Mouse (Mus musculus): Measurements from ENCODE around the gene 2010111I01Rik. TPM values are rescaled to one million over a fixed set of nuclear protein-coding genes. Genes with fewer than 3 reads are reported as not detected.
"Not testable (repeated sequence)": the region's sequence is repeated elsewhere in the genome, so short reads cannot be mapped to it uniquely, and the experiment has no call there.

2010111I01Rik gene
- polyA plus RNA-seq, 1 experiment from 2014 or later, result 23.5 TPM

GRCm38 (mm10) chr13:63306768-63307167 is 342.1 kb downstream of the 2010111I01Rik start:
- 79% methylated on average over 5 of the region's 5 CpGs for WGBS
- Histone ChIP-seq H3K36me3 (ENCODE audit: control insufficient read depth, insufficient read depth, low read length) (peaks cover 20% of the 10 kb centered on the region), H3K4me2 (ENCODE audit: low read length) (no peak overlapping the region), H3K27ac (ENCODE audit: low read depth, low read length) (no peak overlapping the region), H3K9ac (ENCODE audit: low read length) (no peak overlapping the region), H3K27me3 (replicated peaks; ENCODE audit: control insufficient read depth, insufficient read depth, low read length) (no peaks in the 10 kb centered on the region), H3K4me3 (ENCODE audit: low read depth, low read length) (no peak overlapping the region), H3K9me3 (replicated peaks; ENCODE audit: control insufficient read depth, low read length) (no peaks in the 10 kb centered on the region), H3K4me1 (ENCODE audit: control insufficient read depth, insufficient read depth, low read length) (no peaks in the 10 kb centered on the region)
- DNase-seq (ENCODE audit: low spot score), result peak; percentile 34
- ATAC-seq, result 0 out of 2 replicates have a peak, but pooled peaks have one; percentile 45

- Histone ChIP-seq H3K36me3 (ENCODE audit: control insufficient read depth, insufficient read depth, low read length) (no peaks in the 10 kb centered on the region), H3K9ac (ENCODE audit: low read length) (no peak overlapping the region), H3K9me3 (replicated peaks; ENCODE audit: control insufficient read depth, low read length) (no peaks in the 10 kb centered on the region), H3K27ac (ENCODE audit: low read depth, low read length) (no peak overlapping the region), H3K27me3 (replicated peaks; ENCODE audit: control insufficient read depth, insufficient read depth, low read length) (no peaks in the 10 kb centered on the region), H3K4me3 (ENCODE audit: low read depth, low read length) (no peak overlapping the region), H3K4me1 (ENCODE audit: control insufficient read depth, insufficient read depth, low read length) (no peaks in the 10 kb centered on the region), H3K4me2 (ENCODE audit: low read length) (no peak overlapping the region)
- ATAC-seq (no peak), DNase-seq (ENCODE audit: low spot score) (no peak)
- 93% methylated on average over 3 of the region's 3 CpGs for WGBS
Observed at GRCm38 (mm10) chr13:63309563-63309962, 344.9 kb downstream of the 2010111I01Rik start.

- H3K4me3 ChIP-seq (ENCODE audit: low read depth, low read length), result no peak overlapping the region
- 83% methylated on average over 2 of the region's 2 CpGs for WGBS
- H3K4me2 ChIP-seq (ENCODE audit: low read length), result no peak overlapping the region
- ATAC-seq (no peak), DNase-seq (ENCODE audit: low spot score) (no peak)
- no peaks in the 10 kb centered on the region for H3K4me1 ChIP-seq (ENCODE audit: control insufficient read depth, insufficient read depth, low read length)
- H3K36me3 ChIP-seq (ENCODE audit: control insufficient read depth, insufficient read depth, low read length), result no peaks in the 10 kb centered on the region
- H3K27ac ChIP-seq (ENCODE audit: low read depth, low read length), result no peak overlapping the region
- no peaks in the 10 kb centered on the region for H3K27me3 ChIP-seq (replicated peaks; ENCODE audit: control insufficient read depth, insufficient read depth, low read length)
- H3K9ac ChIP-seq (ENCODE audit: low read length), result no peak overlapping the region
- H3K9me3 ChIP-seq (replicated peaks; ENCODE audit: control insufficient read depth, low read length), result no peaks in the 10 kb centered on the region
Observed at GRCm38 (mm10) chr13:63311156-63311555, 346.5 kb downstream of the 2010111I01Rik start.

GRCm38 (mm10) chr13:63313247-63313646 is 348.6 kb downstream of the 2010111I01Rik start:
- ATAC-seq, result no peak
- Histone ChIP-seq H3K9me3 (replicated peaks; ENCODE audit: control insufficient read depth, low read length) (no peaks in the 10 kb centered on the region), H3K27ac (ENCODE audit: low read depth, low read length) (no peak overlapping the region), H3K36me3 (ENCODE audit: control insufficient read depth, insufficient read depth, low read length) (0 out of 2 replicates have a peak, but pooled peaks cover 3% of the 10 kb centered on the region), H3K4me2 (ENCODE audit: low read length) (no peak overlapping the region), H3K9ac (ENCODE audit: low read length) (no peak overlapping the region), H3K4me1 (ENCODE audit: control insufficient read depth, insufficient read depth, low read length) (peaks cover 4% of the 10 kb centered on the region; the same call in 1 of the 2 replicates), H3K4me3 (ENCODE audit: low read depth, low read length) (no peak overlapping the region), H3K27me3 (replicated peaks; ENCODE audit: control insufficient read depth, insufficient read depth, low read length) (no peaks in the 10 kb centered on the region)
- WGBS, result 100% methylated on average over 1 of the region's 1 CpGs
- no peak for DNase-seq (ENCODE audit: low spot score)

GRCm38 (mm10) chr13:63313748-63314607 is 349.3 kb downstream of the 2010111I01Rik start:
- ATAC-seq, result no peak
- 88% methylated on average over 12 of the region's 12 CpGs for WGBS

GRCm38 (mm10) chr13:63314608-63314920 is 349.9 kb downstream of the 2010111I01Rik start:
- DNase-seq (ENCODE audit: low spot score) (no peak), ATAC-seq (no peak)
- H3K27ac ChIP-seq (ENCODE audit: low read depth, low read length), result no peak overlapping the region

More at GRCm38 (mm10) chr13:63313748-63314607, 349.3 kb downstream of the 2010111I01Rik start:
- Histone ChIP-seq H3K36me3 (ENCODE audit: control insufficient read depth, insufficient read depth, low read length) (0 out of 2 replicates have a peak, but pooled peaks cover 3% of the 10 kb centered on the region), H3K9ac (ENCODE audit: low read length) (no peak overlapping the region), H3K27ac (ENCODE audit: low read depth, low read length) (no peak overlapping the region), H3K27me3 (replicated peaks; ENCODE audit: control insufficient read depth, insufficient read depth, low read length) (no peaks in the 10 kb centered on the region), H3K4me2 (ENCODE audit: low read length) (no peak overlapping the region), H3K4me1 (ENCODE audit: control insufficient read depth, insufficient read depth, low read length) (peaks cover 4% of the 10 kb centered on the region; the same call in 1 of the 2 replicates), H3K9me3 (replicated peaks; ENCODE audit: control insufficient read depth, low read length) (no peaks in the 10 kb centered on the region), H3K4me3 (ENCODE audit: low read depth, low read length) (no peak overlapping the region)
- no peak for DNase-seq (ENCODE audit: low spot score)

GRCm38 (mm10) chr13:63315111-63315510 is 350.4 kb downstream of the 2010111I01Rik start:
- H3K36me3 ChIP-seq (ENCODE audit: control insufficient read depth, insufficient read depth, low read length); ATAC-seq; H3K4me2 ChIP-seq (ENCODE audit: low read length); DNase-seq (ENCODE audit: low spot score); H3K9ac ChIP-seq (ENCODE audit: low read length); H3K4me1 ChIP-seq (ENCODE audit: control insufficient read depth, insufficient read depth, low read length); H3K27me3 ChIP-seq (replicated peaks; ENCODE audit: control insufficient read depth, insufficient read depth, low read length); H3K27ac ChIP-seq (ENCODE audit: low read depth, low read length); H3K9me3 ChIP-seq (replicated peaks; ENCODE audit: control insufficient read depth, low read length); H3K4me3 ChIP-seq (ENCODE audit: low read depth, low read length): not testable (repeated sequence)
- WGBS, result 96% methylated on average over 4 of the region's 4 CpGs

More at GRCm38 (mm10) chr13:63314608-63314920, 349.9 kb downstream of the 2010111I01Rik start:
- WGBS, result 88% methylated on average over 4 of the region's 4 CpGs
- no peak overlapping the region for H3K9ac ChIP-seq (ENCODE audit: low read length)
- H3K9me3 ChIP-seq (replicated peaks; ENCODE audit: control insufficient read depth, low read length), result no peaks in the 10 kb centered on the region
- H3K4me2 ChIP-seq (ENCODE audit: low read length), result no peak overlapping the region
- H3K36me3 ChIP-seq (ENCODE audit: control insufficient read depth, insufficient read depth, low read length), result 0 out of 2 replicates have a peak, but pooled peaks cover 3% of the 10 kb centered on the region
- H3K27me3 ChIP-seq (replicated peaks; ENCODE audit: control insufficient read depth, insufficient read depth, low read length), result no peaks in the 10 kb centered on the region
- no peak overlapping the region for H3K4me3 ChIP-seq (ENCODE audit: low read depth, low read length)
- H3K4me1 ChIP-seq (ENCODE audit: control insufficient read depth, insufficient read depth, low read length), result peaks cover 4% of the 10 kb centered on the region; the same call in 1 of the 2 replicates

- H3K9ac ChIP-seq (ENCODE audit: low read length), result no peak overlapping the region
- no peak for ATAC-seq
- H3K27me3 ChIP-seq (replicated peaks; ENCODE audit: control insufficient read depth, insufficient read depth, low read length), result no peaks in the 10 kb centered on the region
- no peaks in the 10 kb centered on the region for H3K9me3 ChIP-seq (replicated peaks; ENCODE audit: control insufficient read depth, low read length)
- 0 out of 2 replicates have a peak, but pooled peaks cover 3% of the 10 kb centered on the region for H3K36me3 ChIP-seq (ENCODE audit: control insufficient read depth, insufficient read depth, low read length)
- H3K4me1 ChIP-seq (ENCODE audit: control insufficient read depth, insufficient read depth, low read length), result peaks cover 4% of the 10 kb centered on the region; the same call in 1 of the 2 replicates
- 88% methylated on average over 6 of the region's 6 CpGs for WGBS
- H3K27ac ChIP-seq (ENCODE audit: low read depth, low read length), result no peak overlapping the region
- no peak overlapping the region for H3K4me2 ChIP-seq (ENCODE audit: low read length)
- H3K4me3 ChIP-seq (ENCODE audit: low read depth, low read length), result no peak overlapping the region
- DNase-seq (ENCODE audit: low spot score), result no peak
Observed at GRCm38 (mm10) chr13:63315777-63316176, 351.1 kb downstream of the 2010111I01Rik start.

GRCm38 (mm10) chr13:63316407-63316806 is 351.7 kb downstream of the 2010111I01Rik start:
- Histone ChIP-seq H3K4me3 (ENCODE audit: low read depth, low read length) (no peak overlapping the region), H3K27ac (ENCODE audit: low read depth, low read length) (no peak overlapping the region), H3K9ac (ENCODE audit: low read length) (no peak overlapping the region), H3K9me3 (replicated peaks; ENCODE audit: control insufficient read depth, low read length) (no peaks in the 10 kb centered on the region), H3K27me3 (replicated peaks; ENCODE audit: control insufficient read depth, insufficient read depth, low read length) (no peaks in the 10 kb centered on the region), H3K4me1 (ENCODE audit: control insufficient read depth, insufficient read depth, low read length) (peaks cover 4% of the 10 kb centered on the region; the same call in 1 of the 2 replicates), H3K36me3 (ENCODE audit: control insufficient read depth, insufficient read depth, low read length) (0 out of 2 replicates have a peak, but pooled peaks cover 3% of the 10 kb centered on the region), H3K4me2 (ENCODE audit: low read length) (no peak overlapping the region)
- WGBS, result 93% methylated on average over 5 of the region's 5 CpGs
- no peak for ATAC-seq
- no peak for DNase-seq (ENCODE audit: low spot score)

Data from forebrain, embryonic 14.5 days (tissue).